Mouse (Mus musculus): ENCODE data around the gene Ppp1r2. TPM values are rescaled to one million over a fixed set of nuclear protein-coding genes. Genes with fewer than 3 reads are reported as not detected.

The Ppp1r2 gene
- polyA plus RNA-seq, 1 experiment, result 38.9 TPM

DNA sequence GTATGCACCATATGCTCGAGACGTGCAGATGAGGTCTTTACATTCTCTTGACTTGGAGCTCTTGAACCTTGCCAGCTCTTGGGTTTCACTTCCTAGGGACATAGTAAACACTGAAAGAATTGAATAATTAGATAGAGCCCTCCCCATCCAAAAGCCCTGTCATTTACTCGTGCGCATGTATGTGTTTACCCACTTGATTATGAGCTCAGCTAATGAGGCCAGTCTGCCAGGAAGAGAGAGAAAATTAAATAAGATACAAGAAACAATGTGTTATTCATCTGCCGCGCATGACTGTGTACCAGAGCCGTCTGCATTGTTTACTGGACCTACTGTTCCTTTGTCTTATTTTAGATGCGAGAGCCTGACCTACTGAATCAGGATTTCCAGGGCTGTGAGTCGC, 63.6 kb downstream of the Ppp1r2 start:
- Histone ChIP-seq H3K36me3 (ENCODE audit: control insufficient read depth, insufficient read depth, low read length) (no peaks in the 10 kb centered on the region), H3K27ac (ENCODE audit: control insufficient read depth, insufficient read depth, low read depth, low read length) (no peak overlapping the region), H3K4me3 (ENCODE audit: control insufficient read depth, low read depth, low read length) (no peak overlapping the region), H3K4me1 (ENCODE audit: control insufficient read depth, insufficient read depth, low read length) (no peaks in the 10 kb centered on the region), H3K27me3 (ENCODE audit: control insufficient read depth, insufficient read depth, low read length) (no peaks in the 10 kb centered on the region)
- no peak for TF ChIP-seq POLR2A (IDR thresholded peaks at IDR 0.05; ENCODE audit: control insufficient read depth, low read depth, low read length)
- no peak for TF ChIP-seq CTCF (IDR thresholded peaks at IDR 0.05; ENCODE audit: control insufficient read depth, insufficient read depth, insufficient replicate concordance, low read depth, low read length)

DNA sequence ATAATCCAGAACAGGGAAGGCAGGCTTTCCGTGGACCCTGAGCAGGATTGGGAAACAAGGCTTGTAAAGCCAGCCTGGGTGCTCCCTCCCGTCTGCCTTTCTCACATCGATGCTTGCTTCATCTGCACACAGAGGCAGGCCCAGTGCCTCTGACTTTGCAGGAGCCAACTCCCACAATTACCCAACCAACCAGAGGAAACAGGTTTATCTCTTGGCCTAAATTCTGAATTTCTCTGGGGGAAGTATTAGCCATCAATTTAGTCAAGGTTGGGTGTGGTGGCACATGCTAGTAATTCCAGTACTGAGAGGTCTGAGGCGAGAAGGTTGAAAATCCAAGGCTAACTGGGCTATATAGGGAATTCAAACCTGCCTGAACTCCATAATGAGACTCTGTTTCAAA, 64.6 kb downstream of the Ppp1r2 start:
- Histone ChIP-seq H3K4me3 (ENCODE audit: control insufficient read depth, low read depth, low read length) (no peak overlapping the region), H3K36me3 (ENCODE audit: control insufficient read depth, insufficient read depth, low read length) (no peaks in the 10 kb centered on the region), H3K27ac (ENCODE audit: control insufficient read depth, insufficient read depth, low read depth, low read length) (no peak overlapping the region), H3K27me3 (ENCODE audit: control insufficient read depth, insufficient read depth, low read length) (no peaks in the 10 kb centered on the region), H3K4me1 (ENCODE audit: control insufficient read depth, insufficient read depth, low read length) (no peaks in the 10 kb centered on the region)
- TF ChIP-seq POLR2A (IDR thresholded peaks at IDR 0.05; ENCODE audit: control insufficient read depth, low read depth, low read length) (no peak), CTCF (IDR thresholded peaks at IDR 0.05; ENCODE audit: control insufficient read depth, insufficient read depth, insufficient replicate concordance, low read depth, low read length) (no peak)

DNA sequence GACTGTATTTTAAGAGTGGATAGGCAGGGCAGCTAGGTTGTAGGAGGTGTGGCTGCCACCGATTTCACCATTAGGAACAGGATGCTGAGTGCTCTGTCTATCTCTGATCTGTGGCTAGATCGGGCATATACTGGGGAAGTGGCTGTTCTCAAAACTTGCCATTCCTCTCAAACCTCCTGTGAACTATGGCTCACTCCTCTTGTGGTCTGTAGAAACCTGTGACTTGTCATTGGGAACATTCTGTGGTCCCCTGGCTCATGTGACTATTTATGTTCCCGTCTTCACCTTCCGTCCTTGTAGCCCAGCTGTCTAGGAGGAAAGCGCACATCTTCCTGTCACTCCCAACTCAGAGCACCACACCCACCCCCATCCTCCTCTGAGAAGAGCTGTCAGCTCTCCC, 65.2 kb downstream of the Ppp1r2 start:
- H3K27me3 ChIP-seq (ENCODE audit: control insufficient read depth, insufficient read depth, low read length), result no peaks in the 10 kb centered on the region
- H3K36me3 ChIP-seq (ENCODE audit: control insufficient read depth, insufficient read depth, low read length), result no peaks in the 10 kb centered on the region
- no peak for TF ChIP-seq CTCF (IDR thresholded peaks at IDR 0.05; ENCODE audit: control insufficient read depth, insufficient read depth, insufficient replicate concordance, low read depth, low read length)
- TF ChIP-seq POLR2A (IDR thresholded peaks at IDR 0.05; ENCODE audit: control insufficient read depth, low read depth, low read length), result no peak
- no peak overlapping the region for H3K27ac ChIP-seq (ENCODE audit: control insufficient read depth, insufficient read depth, low read depth, low read length)
- no peak overlapping the region for H3K4me3 ChIP-seq (ENCODE audit: control insufficient read depth, low read depth, low read length)
- H3K4me1 ChIP-seq (ENCODE audit: control insufficient read depth, insufficient read depth, low read length), result no peaks in the 10 kb centered on the region

- Histone ChIP-seq H3K27me3 (ENCODE audit: control insufficient read depth, insufficient read depth, low read length) (no peaks in the 10 kb centered on the region), H3K4me3 (ENCODE audit: control insufficient read depth, low read depth, low read length) (no peak overlapping the region), H3K36me3 (ENCODE audit: control insufficient read depth, insufficient read depth, low read length) (no peaks in the 10 kb centered on the region), H3K27ac (ENCODE audit: control insufficient read depth, insufficient read depth, low read depth, low read length) (no peak overlapping the region), H3K4me1 (ENCODE audit: control insufficient read depth, insufficient read depth, low read length) (no peaks in the 10 kb centered on the region)
- TF ChIP-seq POLR2A (IDR thresholded peaks at IDR 0.05; ENCODE audit: control insufficient read depth, low read depth, low read length), result no peak
- TF ChIP-seq CTCF (IDR thresholded peaks at IDR 0.05; ENCODE audit: control insufficient read depth, insufficient read depth, insufficient replicate concordance, low read depth, low read length), result no peak
Measured at GRCm38 (mm10) chr16:31205726-31206125, 69.4 kb downstream of the Ppp1r2 start.

- Histone ChIP-seq H3K27me3 (ENCODE audit: control insufficient read depth, insufficient read depth, low read length) (no peaks in the 10 kb centered on the region), H3K27ac (ENCODE audit: control insufficient read depth, insufficient read depth, low read depth, low read length) (no peak overlapping the region), H3K4me3 (ENCODE audit: control insufficient read depth, low read depth, low read length) (no peak overlapping the region), H3K36me3 (ENCODE audit: control insufficient read depth, insufficient read depth, low read length) (no peaks in the 10 kb centered on the region), H3K4me1 (ENCODE audit: control insufficient read depth, insufficient read depth, low read length) (peaks cover 3% of the 10 kb centered on the region)
- TF ChIP-seq CTCF (IDR thresholded peaks at IDR 0.05; ENCODE audit: control insufficient read depth, insufficient read depth, insufficient replicate concordance, low read depth, low read length) (no peak), POLR2A (IDR thresholded peaks at IDR 0.05; ENCODE audit: control insufficient read depth, low read depth, low read length) (no peak)
Measured at GRCm38 (mm10) chr16:31205187-31205586, 69.9 kb downstream of the Ppp1r2 start.

GRCm38 (mm10) chr16:31204216-31204615, 70.9 kb downstream of the Ppp1r2 start:
- H3K36me3 ChIP-seq (ENCODE audit: control insufficient read depth, insufficient read depth, low read length), result no peaks in the 10 kb centered on the region
- no peak overlapping the region for H3K27ac ChIP-seq (ENCODE audit: control insufficient read depth, insufficient read depth, low read depth, low read length)
- TF ChIP-seq POLR2A (IDR thresholded peaks at IDR 0.05; ENCODE audit: control insufficient read depth, low read depth, low read length), result no peak
- peaks cover 10% of the 10 kb centered on the region for H3K4me1 ChIP-seq (ENCODE audit: control insufficient read depth, insufficient read depth, low read length)
- H3K27me3 ChIP-seq (ENCODE audit: control insufficient read depth, insufficient read depth, low read length), result no peaks in the 10 kb centered on the region
- H3K4me3 ChIP-seq (ENCODE audit: control insufficient read depth, low read depth, low read length), result no peak overlapping the region

GRCm38 (mm10) chr16:31201704-31202103, 73.4 kb downstream of the Ppp1r2 start:
- Histone ChIP-seq H3K4me3 (ENCODE audit: control insufficient read depth, low read depth, low read length) (no peak overlapping the region), H3K27ac (ENCODE audit: control insufficient read depth, insufficient read depth, low read depth, low read length) (no peak overlapping the region), H3K27me3 (ENCODE audit: control insufficient read depth, insufficient read depth, low read length) (no peaks in the 10 kb centered on the region), H3K36me3 (ENCODE audit: control insufficient read depth, insufficient read depth, low read length) (no peaks in the 10 kb centered on the region), H3K4me1 (ENCODE audit: control insufficient read depth, insufficient read depth, low read length) (peaks cover 11% of the 10 kb centered on the region)
- TF ChIP-seq CTCF (IDR thresholded peaks at IDR 0.05; ENCODE audit: control insufficient read depth, insufficient read depth, insufficient replicate concordance, low read depth, low read length) (no peak), POLR2A (IDR thresholded peaks at IDR 0.05; ENCODE audit: control insufficient read depth, low read depth, low read length) (no peak)

Other genes starting within 250 kb of the Ppp1r2 start
- 1.6 and 2.7 TPM in 2 replicates for gene Xxylt1, start 193.8 kb downstream of the Ppp1r2 start, polyA plus RNA-seq (2012; rRNA removed)
- gene Acap2, start 74.0 kb downstream of the Ppp1r2 start, polyA plus RNA-seq (2012; rRNA removed), result 3.8 TPM in 2 replicates
- gene Apod, start 39.5 kb upstream of the Ppp1r2 start, polyA plus RNA-seq (2012; rRNA removed), result 0.46 and 1.8 TPM in 2 replicates
- gene Bdh1, start 147.0 kb upstream of the Ppp1r2 start, polyA plus RNA-seq (2012; rRNA removed), result 8.9 and 11.0 TPM in 2 replicates